Mouse (Mus musculus) kidney, embryonic 14.5 days (tissue): ENCODE results near the gene Snx6. TPM values are rescaled to one million over a fixed set of nuclear protein-coding genes. Genes with fewer than 3 reads are reported as not detected.
A peak's percentile ranks its signal among the peaks of the same experiment; 100 is the strongest.
"Not testable (repeated sequence)": the region's sequence is repeated elsewhere in the genome, so short reads cannot be mapped to it uniquely, and the experiment has no call there.

Source experiments
- ATAC-seq: fragments of 200-750 bp; cut with Nextera tagmentation; 2 replicates; pipeline ENCODE4 v1.8.0; 2017; ENCODE audit warnings: moderate number of reproducible peaks, mild to moderate bottlenecking, moderate TSS enrichment, moderate library complexity; ENCODE audit not compliant: low FRiP score, low TSS enrichment
- H3K27ac ChIP-seq: fragments of 300-500 bp; sonication (generic); 2 replicates; pipeline ENCODE4 v1.5.1; 2014; ENCODE audit warnings: low read depth, mild to moderate bottlenecking, low read length, moderate library complexity, mixed read lengths
- H3K27me3 ChIP-seq: fragments of 300-500 bp; sonication (generic); 2 replicates; pipeline ENCODE4 v1.6.1; 2014; ENCODE audit warnings: mild to moderate bottlenecking, low read length; ENCODE audit not compliant: control insufficient read depth, insufficient read depth
- H3K36me3 ChIP-seq: fragments of 300-500 bp; sonication (generic); 2 replicates; pipeline ENCODE4 v1.6.1; 2014; ENCODE audit warnings: low read length, mixed read lengths; ENCODE audit not compliant: control insufficient read depth, insufficient read depth
- H3K4me1 ChIP-seq: fragments of 300-500 bp; sonication (generic); 2 replicates; pipeline ENCODE4 v1.6.1; 2014; ENCODE audit warnings: low read length, mixed read lengths; ENCODE audit not compliant: control insufficient read depth, insufficient read depth
- H3K4me2 ChIP-seq: fragments of 300-500 bp; sonication (generic); replicated peaks from 2 replicates; pipeline ENCODE4 v1.6.1; 2014; ENCODE audit warnings: low read depth, mild to moderate bottlenecking, low read length
- H3K4me3 ChIP-seq: fragments of 300-500 bp; sonication (generic); 2 replicates; pipeline ENCODE4 v1.5.1; 2014; ENCODE audit warnings: mild to moderate bottlenecking, low read length
- H3K9ac ChIP-seq: fragments of 300-500 bp; sonication (generic); 2 replicates; pipeline ENCODE4 v1.6.1; 2014; ENCODE audit warnings: low read depth, mild to moderate bottlenecking, low read length, moderate library complexity
- H3K9me3 ChIP-seq: fragments of 300-500 bp; sonication (generic); 2 replicates; pipeline ENCODE4 v1.6.1; 2016; ENCODE audit warnings: low read length; ENCODE audit not compliant: control insufficient read depth
- WGBS: fragments of 180-500 bp; shearing (Covaris S2); extraction: QIAGEN DNeasy Blood & Tissue Kit; methylation state at CpG from one replicate; pipeline ENCODE4 v1.1.7; 2014; 5-methylcytosine and 5-hydroxymethylcytosine counted together
- polyA plus RNA-seq: library from polyadenylated mRNA; unstranded; fragments of >200 nt; fragmentation: Nextera tagmentation; extraction: Ambion mirVana; gene quantifications from 2 replicates; pipeline ENCODE4 v1.2.1, GENCODE M21; 2014

Gene Snx6
- polyA plus RNA-seq, 1 experiment from 2014 or later, result 199 TPM

DNA sequence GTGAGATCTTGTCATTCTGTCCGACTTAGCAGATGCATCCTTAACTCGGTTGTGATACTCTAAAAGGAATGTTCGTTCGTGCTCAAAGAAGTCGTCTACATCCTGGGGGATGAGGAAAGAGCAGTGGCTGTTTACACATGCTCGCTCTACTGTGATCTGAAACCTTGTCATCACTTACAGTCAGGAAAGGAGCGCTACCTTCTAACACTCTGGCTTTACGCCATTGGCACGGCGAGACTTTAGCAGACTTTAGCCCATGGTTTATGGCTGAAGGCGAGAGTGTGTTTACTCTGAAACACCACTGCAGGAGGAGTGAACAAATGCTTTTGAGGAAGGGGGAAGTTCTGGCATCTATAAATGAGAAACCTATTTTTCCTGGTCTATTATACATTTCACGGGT, 31.9 kb downstream of the Snx6 start:
- no peak overlapping the region for H3K4me2 ChIP-seq
- ATAC-seq, result no peak
- H3K4me3 ChIP-seq, result no peak overlapping the region
- H3K4me1 ChIP-seq, result no peaks in the 10 kb centered on the region
- 75% methylated on average over 12 of the region's 12 CpGs for WGBS
- H3K36me3 ChIP-seq, result peaks cover 80% of the 10 kb centered on the region
- no peaks in the 10 kb centered on the region; the same call in 1 of the 2 replicates for H3K9me3 ChIP-seq
- H3K9ac ChIP-seq, result no peak overlapping the region
- no peak overlapping the region for H3K27ac ChIP-seq
- no peaks in the 10 kb centered on the region for H3K27me3 ChIP-seq

DNA sequence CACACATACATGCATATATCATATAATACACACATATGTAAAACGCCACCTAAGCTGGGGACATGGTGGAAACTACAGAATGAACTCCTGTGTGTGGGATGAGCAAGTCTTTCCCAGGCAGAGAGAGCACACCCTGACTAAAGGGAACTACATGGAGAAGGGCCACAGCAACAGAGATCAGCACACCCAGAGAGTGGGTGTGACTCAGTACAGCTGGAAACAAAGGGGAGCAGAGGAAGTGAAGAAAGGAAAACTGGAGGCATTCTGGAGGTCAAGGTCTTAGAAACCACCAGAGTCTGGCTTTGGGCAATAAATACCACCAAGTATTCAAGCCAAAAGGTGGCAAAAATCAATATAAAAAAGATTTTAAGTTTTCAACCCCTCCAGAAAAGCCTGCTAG, 34.8 kb downstream of the Snx6 start:
- Histone ChIP-seq H3K4me3 (no peak overlapping the region), H3K27me3 (no peaks in the 10 kb centered on the region), H3K9me3 (no peaks in the 10 kb centered on the region; the same call in 1 of the 2 replicates), H3K36me3 (peaks cover 80% of the 10 kb centered on the region), H3K27ac (no peak overlapping the region), H3K4me1 (no peaks in the 10 kb centered on the region), H3K9ac (no peak overlapping the region), H3K4me2 (no peak overlapping the region)
- ATAC-seq, result no peak
- WGBS, result 94% methylated on average over 1 of the region's 1 CpGs

DNA sequence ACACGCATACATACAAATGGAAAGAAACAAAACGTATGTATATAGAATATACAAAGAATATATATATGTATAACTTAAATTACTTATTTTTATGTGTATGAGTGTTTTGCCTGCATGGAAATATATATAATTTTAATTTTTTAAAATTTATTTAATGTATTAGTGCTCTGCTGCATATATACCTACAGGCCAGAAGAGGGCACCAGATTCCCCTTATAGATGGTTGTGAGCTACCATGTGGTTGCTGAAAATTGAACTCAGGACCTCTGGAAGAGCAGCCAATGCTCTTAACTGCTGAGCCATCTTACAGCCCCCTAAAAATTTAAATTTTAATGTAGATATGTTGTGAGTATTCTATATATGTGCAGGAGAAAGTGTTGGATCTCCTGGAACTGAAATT, 36.7 kb downstream of the Snx6 start:
- Histone ChIP-seq H3K4me3 (no peak overlapping the region), H3K4me2 (no peak overlapping the region), H3K9me3 (no peaks in the 10 kb centered on the region; the same call in 1 of the 2 replicates), H3K36me3 (peaks cover 72% of the 10 kb centered on the region), H3K9ac (no peak overlapping the region), H3K4me1 (no peaks in the 10 kb centered on the region), H3K27ac (no peak overlapping the region), H3K27me3 (no peaks in the 10 kb centered on the region)
- no peak for ATAC-seq
- WGBS, result 100% methylated on average over 2 of the region's 2 CpGs

DNA sequence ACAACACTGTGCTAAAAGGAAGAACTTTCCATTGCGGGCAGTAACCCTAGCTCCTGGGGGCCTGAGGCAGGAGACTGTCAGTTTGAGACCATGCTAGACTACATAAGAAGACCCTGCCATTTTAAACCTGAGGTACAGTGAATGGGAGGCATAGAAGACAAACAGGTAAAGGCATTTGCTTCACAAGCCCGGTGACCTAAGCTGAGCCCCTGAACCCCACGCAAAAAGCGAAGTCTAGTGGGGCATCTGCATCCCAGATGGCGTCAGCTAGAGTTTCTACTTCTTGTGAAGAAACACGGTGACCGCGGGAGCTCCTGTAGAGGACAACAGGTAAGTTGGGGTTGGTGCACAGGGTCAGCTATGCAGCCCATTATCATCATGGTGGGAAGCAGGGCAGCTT, 46.9 kb downstream of the Snx6 start:
- no peak overlapping the region for H3K4me2 ChIP-seq
- peaks cover 63% of the 10 kb centered on the region for H3K36me3 ChIP-seq
- H3K9ac ChIP-seq, result no peak overlapping the region
- H3K4me3 ChIP-seq, result no peak overlapping the region
- WGBS, result 96% methylated on average over 8 of the region's 8 CpGs
- H3K9me3 ChIP-seq, result no peaks in the 10 kb centered on the region
- H3K27me3 ChIP-seq, result no peaks in the 10 kb centered on the region
- H3K27ac ChIP-seq, result no peak overlapping the region
- no peaks in the 10 kb centered on the region for H3K4me1 ChIP-seq
- ATAC-seq, result no peak

DNA sequence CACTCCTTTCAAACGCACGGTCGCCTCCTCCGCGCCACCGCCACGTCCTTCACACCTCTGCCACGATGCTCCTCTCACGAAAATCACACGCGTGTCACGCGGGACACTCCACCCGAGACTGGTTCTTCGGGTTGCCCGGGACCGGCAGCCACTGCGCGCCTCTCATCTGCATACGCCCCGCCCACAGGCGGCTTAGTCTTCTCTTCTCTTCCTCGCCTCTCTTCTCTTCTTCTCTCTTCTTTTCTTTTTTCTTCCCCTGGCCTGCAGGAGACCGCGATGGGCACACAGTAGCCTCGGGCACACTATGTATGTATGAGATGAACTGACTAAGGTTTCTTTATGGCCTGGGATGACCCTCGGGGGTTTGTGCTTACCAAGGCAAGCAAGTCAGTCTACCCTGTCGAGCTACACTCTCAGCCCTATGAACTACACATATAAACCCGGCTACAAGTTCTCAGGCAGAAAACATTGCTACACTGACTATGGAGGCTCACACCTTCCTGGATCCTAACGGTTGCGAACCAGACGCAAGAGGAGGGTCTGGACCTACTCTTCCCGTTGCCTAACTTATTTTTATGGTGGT, 56.8 kb downstream of the Snx6 start:
- H3K4me1 ChIP-seq, H3K9me3 ChIP-seq, H3K27ac ChIP-seq, H3K36me3 ChIP-seq, H3K4me2 ChIP-seq, H3K4me3 ChIP-seq, H3K9ac ChIP-seq, H3K27me3 ChIP-seq: not testable (repeated sequence)
- WGBS, result 0% methylated on average over 8 of the region's 33 CpGs
- peak; percentile 50 for ATAC-seq

DNA sequence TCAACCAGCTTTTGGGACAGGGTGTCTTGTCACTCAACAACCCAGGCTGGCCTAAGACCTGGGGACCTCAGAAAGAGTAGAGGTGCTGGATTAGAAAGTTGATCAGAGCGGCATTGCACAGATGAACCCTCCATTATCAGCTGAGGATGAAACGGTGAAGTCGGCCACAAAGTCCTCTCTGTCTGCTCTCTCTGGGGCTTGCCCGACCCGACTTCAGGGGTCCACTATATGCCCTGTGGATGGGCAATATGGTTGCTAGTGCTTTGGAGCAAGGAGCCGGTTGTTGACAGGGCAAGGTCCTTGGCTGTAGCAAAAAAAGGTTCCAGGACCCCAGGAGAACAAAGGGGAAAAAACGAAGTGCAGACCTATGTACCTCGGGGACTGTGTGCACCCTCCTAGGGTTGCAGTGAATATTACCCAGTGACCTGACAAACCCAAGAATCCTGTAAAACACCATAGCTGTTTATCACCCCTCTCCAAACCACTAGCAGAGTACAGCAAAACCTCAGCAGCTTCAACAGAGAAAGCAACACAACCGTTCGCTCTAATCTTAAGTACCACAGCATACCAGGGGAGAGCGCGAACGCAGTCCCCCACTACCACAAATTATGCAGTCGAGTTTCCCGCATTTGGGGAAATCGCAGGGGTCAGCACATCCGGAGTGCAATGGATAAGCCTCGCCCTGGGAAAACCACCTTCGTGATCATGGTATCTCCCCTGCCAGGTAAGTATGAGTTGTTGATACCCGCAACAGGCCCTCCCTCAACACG, 57.4 kb downstream of the Snx6 start:
- H3K27me3 ChIP-seq, H3K4me2 ChIP-seq, H3K9me3 ChIP-seq, H3K36me3 ChIP-seq, H3K4me3 ChIP-seq, H3K4me1 ChIP-seq, H3K9ac ChIP-seq, H3K27ac ChIP-seq: not testable (repeated sequence)
- peak; percentile 86 for ATAC-seq
- no CpG with 5 or more reads among the region's 21 CpGs for WGBS

DNA sequence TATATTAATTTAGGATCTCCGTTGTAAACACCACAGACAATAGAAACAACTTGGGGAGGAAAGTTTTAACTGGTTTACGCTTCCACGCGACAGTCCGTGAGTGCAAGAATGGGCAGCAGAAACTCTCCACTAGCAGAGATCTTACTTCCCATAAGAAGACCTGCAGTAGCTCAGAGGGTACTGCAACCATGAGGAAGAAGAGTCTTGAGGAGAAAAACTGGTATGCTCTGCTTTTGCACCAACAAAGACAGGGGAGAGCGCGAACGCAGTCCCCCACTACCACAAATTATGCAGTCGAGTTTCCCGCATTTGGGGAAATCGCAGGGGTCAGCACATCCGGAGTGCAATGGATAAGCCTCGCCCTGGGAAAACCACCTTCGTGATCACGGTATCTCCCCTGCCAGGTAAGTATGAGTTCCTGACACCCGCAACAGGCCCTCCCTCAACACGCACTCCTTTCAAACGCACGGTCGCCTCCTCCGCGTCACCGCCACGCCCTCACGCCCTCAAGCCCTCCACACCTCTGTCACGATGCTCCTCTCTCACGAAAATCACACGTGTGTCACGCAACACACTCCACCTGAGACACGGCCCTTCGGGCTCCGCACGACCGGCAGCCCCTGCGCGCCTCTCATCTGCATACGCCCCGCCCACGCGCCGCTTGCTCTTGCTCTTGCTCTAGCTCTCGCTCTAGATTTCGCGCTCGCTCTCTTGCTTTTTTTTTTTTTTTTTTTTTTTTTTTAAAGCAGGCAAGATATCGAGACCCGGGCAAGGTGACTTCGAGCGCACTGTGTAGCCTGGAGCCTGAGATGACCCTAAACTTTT, 61.0 kb downstream of the Snx6 start:
- H3K4me1 ChIP-seq, H3K9ac ChIP-seq, H3K36me3 ChIP-seq, H3K9me3 ChIP-seq, H3K27ac ChIP-seq, H3K27me3 ChIP-seq, H3K4me3 ChIP-seq, H3K4me2 ChIP-seq: not testable (repeated sequence)
- ATAC-seq, result peak; percentile 64
- 0% methylated on average over 5 of the region's 49 CpGs for WGBS

DNA sequence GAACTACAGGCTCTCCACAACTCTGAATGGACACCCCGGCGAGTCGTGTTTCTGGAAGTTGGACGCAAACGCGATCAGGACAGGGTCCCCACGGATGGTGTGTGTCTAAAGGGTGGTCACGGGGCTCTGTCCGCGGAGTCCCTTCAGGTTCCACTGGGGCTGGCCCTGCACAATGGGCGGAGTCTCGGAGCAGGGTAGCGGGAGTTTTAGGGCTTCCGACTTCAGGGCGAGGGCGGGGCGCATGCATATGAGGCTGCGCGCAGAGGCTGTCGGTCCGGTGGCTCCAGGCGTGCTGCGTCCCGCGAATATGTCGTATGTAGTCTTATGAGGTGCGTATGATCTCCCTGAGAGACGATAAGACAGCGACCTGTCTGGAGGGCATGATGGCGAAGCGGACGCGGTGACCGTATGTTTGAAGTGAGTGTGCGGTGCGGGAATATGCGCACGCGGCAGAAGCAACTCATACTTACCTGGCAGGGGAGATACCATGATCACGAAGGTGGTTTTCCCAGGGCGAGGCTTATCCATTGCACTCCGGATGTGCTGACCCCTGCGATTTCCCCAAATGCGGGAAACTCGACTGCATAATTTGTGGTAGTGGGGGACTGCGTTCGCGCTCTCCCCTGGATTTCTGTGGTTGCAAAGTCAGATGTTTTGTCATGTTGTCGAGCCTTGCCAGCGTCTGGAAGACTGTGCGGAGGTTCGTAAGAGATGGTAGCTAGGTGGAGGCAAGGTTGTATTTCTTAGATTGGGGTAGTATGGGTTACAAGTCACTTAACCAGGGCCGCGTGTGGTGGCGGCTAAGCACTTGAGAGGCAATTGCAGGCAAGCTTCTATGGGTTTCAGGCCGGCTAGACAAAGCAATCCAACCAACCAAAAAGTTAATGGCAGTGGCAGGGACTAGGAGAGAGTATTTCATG, 66.1 kb downstream of the Snx6 start:
- not testable (repeated sequence) for H3K4me3 ChIP-seq, H3K4me1 ChIP-seq, H3K4me2 ChIP-seq, H3K9me3 ChIP-seq, H3K9ac ChIP-seq, H3K36me3 ChIP-seq, H3K27ac ChIP-seq, H3K27me3 ChIP-seq
- WGBS, result no CpG with 5 or more reads among the region's 56 CpGs
- peak; percentile 94 for ATAC-seq
